Mouse (Mus musculus): Measurements from ENCODE around the gene Gon7.

The Gon7 gene

GRCm38 (mm10) chr12:102757689-102758402, at the start of gene Gon7, which contains the start of the genes Gm28051 and Ubr7:
TSS of gene Gon7 (minus strand) at chr12:102757803.
TSS of gene Gm28051 (minus strand) at chr12:102757765.
TSS of gene Ubr7 (plus strand) at chr12:102757967.
- peak; percentile 94 for DNase-seq (ENCODE audit: low spot score)

DNA sequence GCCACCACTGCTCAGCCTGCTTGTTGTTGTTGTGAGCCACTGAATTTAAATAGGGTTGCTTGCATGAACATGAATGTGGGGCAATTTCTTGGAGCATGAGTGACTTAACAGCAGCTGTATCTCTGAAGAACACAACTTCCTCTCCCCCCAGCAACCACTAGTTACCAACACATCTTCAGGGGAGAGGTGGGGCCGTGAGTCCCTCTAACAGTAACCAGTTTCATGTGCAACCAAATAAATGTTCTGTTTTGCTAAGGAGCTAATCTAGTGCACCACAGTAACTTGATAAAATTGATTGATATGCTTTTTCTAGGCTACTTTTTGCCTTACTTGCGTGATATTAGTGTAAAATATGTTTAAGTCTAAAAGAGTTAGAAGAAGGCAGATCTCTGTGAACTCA, 41.9 kb upstream of the Gon7 start:
- no peak for DNase-seq (ENCODE audit: low spot score)

DNA sequence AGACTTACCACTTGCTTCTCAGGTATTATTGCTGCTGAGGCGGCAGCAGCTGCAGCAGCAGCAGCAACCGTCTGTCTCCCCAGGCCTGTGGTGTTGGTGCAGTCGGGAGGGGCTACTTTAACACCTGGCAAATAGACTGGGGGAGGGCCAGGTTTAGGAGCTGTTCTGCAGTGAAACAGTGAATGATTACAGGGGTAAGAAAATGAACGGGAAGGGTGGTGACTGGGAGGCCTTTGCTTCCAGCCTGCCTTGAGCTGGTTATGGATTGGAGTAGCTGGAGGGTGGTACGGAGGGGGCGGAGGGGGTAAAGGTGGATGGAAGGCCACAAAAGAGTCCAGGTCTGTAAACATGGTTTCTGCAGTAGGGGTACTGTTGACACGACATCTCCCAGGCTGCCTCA, 30.3 kb upstream of the Gon7 start:
- DNase-seq (ENCODE audit: low spot score): no peak

GRCm38 (mm10) chr12:102785593-102785985, 28.0 kb upstream of the Gon7 start:
- no peak for DNase-seq (ENCODE audit: low spot score)

DNA sequence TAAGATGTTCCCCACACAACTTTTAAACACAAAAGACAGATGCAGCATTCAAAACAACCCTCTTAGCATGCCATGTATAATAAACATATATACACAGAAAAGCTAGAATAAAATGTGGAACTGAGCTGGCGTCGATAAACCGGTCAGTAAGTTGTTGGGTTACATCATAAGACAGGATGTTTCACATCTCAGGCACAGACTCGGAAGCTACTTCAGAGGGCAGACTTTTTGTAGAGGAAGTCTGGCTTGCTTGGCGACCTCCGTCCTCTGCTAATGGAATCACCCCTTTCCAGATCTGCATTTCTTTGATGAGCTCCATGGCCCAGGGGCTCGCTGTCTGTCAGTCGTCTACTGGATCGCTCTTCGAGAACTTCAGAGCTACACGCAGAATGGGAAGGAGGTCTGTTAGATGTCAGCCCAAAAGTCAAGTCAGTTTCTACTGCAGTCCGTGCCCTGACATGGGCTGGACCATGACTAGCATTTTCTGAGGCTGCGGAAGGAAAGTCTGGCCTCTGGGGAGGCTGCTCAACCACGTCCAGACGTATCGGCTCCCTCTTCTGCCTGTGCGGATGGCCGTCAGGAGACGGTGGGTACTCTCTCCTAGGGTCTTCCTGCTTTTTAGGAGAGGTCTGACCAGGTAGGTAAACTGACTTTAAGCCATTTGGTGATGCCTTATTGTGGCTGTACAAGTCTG, 27.4 kb upstream of the Gon7 start:
- DNase-seq (ENCODE audit: low spot score): no peak

DNA sequence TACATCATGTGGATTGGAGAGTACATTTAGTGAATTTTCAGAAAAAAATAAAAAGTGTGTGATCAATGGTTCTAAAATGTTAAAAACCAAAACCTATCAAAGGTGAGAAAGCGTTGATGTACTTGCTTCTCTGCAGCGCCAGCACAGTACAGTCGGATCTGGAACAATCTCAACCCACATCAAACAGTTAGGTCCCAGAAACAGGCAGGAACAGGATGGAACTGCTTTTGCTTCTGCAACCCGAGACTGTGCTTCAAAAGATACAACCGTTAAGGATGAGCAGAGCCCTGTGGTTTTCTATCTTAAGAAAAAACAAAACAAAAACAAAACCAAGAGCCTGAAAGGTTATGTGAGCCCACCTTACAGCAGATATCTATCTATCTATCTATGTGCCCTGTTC, 25.2 kb upstream of the Gon7 start:
- no peak for DNase-seq (ENCODE audit: low spot score)

GRCm38 (mm10) chr12:102779452-102779851, 21.8 kb upstream of the Gon7 start:
- no peak for DNase-seq (ENCODE audit: low spot score)

DNA sequence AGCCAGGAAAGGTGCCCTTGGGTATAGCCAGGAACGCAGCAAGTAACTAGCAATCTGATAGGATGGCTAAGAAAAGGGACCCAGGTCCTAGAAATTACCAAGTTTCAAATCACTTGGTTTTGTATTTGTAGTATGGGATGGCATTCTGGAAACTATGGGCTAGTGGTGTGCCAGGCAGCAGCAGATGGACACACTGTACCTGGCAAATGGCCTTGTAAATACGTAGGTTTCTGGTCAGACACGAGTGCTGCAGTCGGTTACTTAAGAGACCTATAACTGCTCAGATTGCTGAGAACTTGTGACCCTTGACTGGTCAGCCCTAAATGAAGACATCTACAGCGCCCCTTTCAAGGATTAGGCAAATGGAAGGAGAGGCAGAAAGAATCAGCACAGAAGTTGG, 20.5 kb upstream of the Gon7 start:
- no peak for DNase-seq (ENCODE audit: low spot score)

GRCm38 (mm10) chr12:102776035-102776434, 18.4 kb upstream of the Gon7 start:
- no peak for DNase-seq (ENCODE audit: low spot score)

DNA sequence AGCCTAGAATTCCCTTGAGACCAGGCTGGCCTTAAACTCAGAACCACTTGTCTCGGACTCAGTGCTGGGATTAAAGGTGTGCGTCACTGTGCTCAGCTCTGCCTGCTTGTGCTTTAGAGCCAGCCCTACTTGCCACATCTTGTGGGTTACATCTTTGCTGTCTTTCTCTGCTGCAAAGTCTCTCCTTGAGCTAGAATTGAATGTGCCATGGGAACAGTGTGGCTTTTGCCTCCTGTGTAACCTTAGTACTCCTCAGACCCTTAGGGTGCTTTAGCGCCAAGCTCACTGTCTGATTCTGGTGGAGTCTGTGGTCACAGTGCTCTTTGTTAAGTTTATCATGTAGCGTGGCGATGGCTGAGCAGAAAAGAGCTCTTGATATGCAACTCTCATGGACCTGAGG, 15.1 kb upstream of the Gon7 start:
- no peak for DNase-seq (ENCODE audit: low spot score)

- no peak for DNase-seq (ENCODE audit: low spot score)
These were observed 14.0 kb upstream of the Gon7 start for GRCm38 (mm10) chr12:102771601-102772000.

GRCm38 (mm10) chr12:102769000-102769399, 11.4 kb upstream of the Gon7 start:
- DNase-seq (ENCODE audit: low spot score): peak; percentile 15

DNA sequence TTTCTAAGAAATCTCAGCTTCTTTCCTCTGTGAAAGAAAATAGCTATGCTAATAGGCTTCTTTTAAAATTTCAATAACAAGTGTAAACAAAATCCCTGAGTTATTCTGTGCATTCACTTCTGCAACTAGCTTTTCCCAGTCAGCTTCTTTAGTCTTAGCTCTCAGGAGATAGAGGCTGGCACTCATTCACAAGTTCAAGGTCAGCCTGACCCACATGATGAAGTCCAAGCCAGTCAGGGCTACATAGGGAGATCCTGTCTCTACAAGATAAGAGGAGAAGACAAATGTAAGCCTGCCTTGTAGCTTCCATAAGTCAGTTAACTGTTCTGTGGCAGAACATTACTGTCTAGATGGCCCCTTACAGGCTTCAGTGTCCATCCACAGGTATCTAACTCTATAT, 6.1 kb upstream of the Gon7 start:
- DNase-seq (ENCODE audit: low spot score): no peak

- DNase-seq (ENCODE audit: low spot score): no peak
These were observed 4.1 kb upstream of the Gon7 start for GRCm38 (mm10) chr12:102761668-102762067.

DNA sequence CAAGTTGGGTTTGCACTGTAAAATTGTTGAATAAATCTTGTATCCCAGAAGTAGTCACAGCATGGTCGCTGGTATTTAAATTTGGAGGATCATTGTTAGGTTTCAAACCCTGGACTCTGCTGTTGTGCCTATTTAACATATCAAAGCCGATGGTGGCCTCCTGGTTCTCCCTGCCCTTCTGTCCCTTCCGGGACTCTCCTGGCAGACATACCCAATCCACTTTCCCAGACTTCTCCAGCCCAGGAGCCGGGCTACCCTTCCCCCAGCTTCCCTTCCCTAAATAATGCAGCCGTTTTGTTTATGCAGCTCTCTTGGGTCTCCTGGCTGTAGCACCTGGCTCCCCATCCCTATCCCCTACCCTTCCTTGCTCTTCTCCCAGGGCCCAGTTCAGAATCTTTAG, 1.3 kb upstream of the Gon7 start:
- DNase-seq (ENCODE audit: low spot score): no peak

GRCm38 (mm10) chr12:102758403-102758756, 777 bp upstream of the Gon7 start, which contains the start of gene Gm20604:
TSS of gene Gm20604 (minus strand) at chr12:102758672.
- no peak for DNase-seq (ENCODE audit: low spot score)

DNA sequence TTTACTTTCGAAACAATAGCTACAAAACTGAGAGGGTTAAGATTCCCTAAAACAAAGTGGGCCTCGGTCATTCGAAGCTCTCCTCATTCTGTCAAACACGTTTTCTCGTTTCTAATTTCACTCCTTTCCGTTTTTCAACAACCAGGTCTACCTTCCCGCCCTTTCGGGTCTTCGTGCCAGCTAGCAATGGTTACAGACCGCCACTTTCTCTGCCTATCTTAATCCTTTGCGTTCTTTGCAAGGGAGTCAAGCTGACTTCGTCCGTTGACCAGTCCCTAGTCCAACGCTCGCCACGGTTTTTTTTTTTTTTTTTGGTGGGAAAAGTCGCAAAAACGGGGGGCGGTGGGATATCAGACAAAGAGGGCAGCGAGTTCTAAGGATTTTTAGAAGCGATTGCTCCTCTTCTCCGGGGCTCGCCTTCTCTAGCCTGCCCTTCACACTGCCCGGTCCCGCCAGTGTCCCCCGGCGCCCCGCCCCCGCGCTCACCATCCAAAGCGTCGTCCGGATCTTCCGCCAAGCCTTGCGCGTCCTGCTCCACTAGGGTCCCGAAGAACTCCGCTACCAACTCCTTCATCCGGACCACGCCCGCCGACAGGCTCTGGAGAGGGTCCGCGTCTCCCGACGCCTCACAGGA, 431 bp downstream of the Gon7 start:
- DNase-seq (ENCODE audit: low spot score): peak; percentile 18

DNA sequence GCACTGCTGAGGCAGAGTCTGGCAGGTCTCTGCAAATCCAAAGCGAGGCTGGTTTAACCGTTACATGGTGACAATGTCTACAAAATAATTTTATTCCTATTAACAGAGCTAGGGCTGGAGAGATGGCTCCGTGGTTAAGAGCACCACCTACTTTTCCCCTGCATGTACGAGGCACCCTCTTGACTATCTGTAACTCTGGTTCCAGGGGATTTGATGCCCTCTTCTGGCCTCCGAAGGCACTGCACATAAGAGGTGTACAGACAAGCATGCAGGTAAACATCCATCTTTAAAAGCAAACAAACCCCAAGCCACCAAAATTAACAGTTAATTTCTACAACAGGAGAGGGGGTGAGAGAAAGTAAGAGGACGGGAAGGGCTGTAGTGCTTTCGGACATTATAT, 1.3 kb downstream of the Gon7 start:
- no peak for DNase-seq (ENCODE audit: low spot score)

GRCm38 (mm10) chr12:102748256-102748655, 9.3 kb downstream of the Gon7 start:
- no peak for DNase-seq (ENCODE audit: low spot score)

- DNase-seq (ENCODE audit: low spot score): peak; percentile 30
These were observed 12.8 kb downstream of the Gon7 start for GRCm38 (mm10) chr12:102744839-102745238.

DNA sequence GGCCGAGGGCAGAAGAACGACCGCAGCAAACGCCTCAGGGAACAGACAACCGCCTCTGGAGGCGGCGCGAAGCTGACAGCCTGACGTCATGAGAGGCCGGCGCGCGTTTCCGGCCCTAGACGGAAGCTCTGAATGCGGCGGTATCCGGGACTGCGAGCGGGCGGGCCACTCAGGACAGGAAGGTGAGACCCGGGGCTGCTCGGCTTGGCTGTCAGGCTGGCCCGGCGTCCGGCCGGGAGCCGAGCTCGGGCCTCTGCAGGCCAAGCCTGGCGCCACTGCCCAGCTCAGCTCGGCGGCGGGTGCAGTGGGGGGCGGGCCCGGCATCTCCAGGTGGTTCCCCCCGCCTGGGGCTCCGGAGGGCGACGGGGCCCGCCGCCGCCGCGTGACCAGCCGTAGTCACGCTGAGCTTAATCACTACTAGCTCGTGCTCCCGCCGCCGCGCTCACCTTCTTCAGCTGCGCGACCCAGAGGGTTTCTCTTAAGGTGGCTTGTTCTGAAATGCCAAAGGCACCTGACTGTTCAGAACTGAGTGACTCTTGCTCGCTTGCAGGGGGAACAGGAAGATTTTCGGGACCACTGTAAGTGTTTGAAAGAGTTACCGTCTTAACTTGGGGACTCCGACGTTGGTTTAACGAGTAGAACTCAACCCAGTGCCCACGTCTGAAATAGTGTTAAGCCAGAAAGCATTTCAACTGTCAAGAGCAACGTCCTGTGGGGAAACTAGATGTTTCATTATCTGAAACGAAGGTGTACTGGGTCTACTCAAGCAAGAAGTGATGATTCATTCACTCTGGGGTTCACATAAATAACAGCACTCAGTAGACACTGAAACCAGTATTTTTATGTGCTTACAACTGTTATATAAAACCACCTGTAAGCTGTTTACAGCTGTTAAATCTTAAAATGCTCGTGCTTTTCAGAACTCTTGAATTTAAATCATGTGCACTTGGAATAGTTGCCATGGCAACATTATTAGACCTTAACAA, 13.7 kb downstream of the Gon7 start, which contains the start of the genes Moap1 and Tmem251:
TSS of gene Moap1 (minus strand) at position 73 of the 986 bp plus-strand sequence.
TSS of gene Tmem251 (plus strand) at position 174 of the 986 bp plus-strand sequence.
- peak; percentile 81 for DNase-seq (ENCODE audit: low spot score)
